Mouse (Mus musculus) kidney, adult 18-20 months (tissue): Measurements from ENCODE around the gene Card10.

Experiments
- DNase-seq: peaks from one replicate; pipeline ENCODE4 v3.0.0; 2021

Gene Card10

DNA sequence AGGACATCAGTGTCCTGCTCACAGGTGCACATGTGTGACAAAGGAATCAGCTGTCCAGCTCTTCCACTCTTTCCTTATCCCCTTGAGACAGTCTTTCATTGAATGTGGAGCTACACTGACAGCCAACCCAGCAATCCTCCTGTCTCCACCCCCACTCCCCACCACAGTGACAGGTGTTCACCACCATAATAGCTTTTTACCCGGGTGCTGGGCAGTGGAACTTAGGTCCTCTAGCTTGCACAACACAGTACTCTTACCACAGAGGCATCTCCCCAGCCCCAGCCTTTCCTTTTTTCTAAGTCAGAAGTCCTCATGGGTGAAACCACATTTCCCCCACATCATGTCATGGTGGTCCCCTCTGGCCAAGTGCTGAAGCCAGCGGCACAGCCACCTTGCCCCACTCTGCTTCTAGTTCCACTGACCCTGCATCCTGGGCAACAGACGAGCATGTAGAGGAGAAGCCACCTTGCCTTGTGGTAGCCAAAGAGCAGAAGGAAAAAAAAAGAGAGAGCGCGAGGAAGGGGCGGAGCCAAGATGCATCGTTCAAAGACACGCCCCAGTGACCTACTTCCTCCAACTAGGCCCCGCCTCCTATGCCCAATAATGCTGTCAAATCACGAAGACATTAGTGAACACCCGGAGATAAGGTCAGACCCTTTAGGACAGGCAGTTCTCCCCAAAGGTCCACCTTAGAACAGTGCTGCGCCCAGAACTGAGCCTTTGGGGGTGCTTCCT, 72.4 kb downstream of the Card10 start:
- DNase-seq, result no peak

DNA sequence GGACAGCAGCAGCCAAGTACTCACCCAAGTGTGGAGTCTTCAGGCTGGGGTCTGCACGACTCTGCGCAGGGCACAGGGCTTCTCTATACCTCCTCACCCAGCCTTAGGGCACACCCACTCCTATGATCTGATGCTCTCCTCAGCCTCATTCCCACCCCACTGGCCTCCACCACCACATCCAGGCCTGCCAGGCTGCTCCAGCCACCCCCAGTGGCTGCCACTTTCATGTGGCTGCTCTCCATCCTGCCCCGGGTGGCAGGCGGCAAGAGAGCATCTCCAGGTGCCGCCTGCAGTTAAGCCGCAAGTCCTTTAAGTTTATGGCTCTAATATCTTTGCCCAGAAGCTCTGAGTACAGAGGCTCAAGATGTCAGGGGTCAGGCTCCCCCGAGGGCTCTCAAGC, 76.1 kb downstream of the Card10 start:
- DNase-seq, result no peak
